Mouse (Mus musculus) olfactory bulb, adult 2 months (tissue): ENCODE data around the gene G3bp1.

Experiments
- CTCF ChIP-seq: fragments of 200-500 bp; IDR thresholded peaks from 2 replicates; pipeline ENCODE4 v1.5.1; 2012; ENCODE audit warnings: low read depth, mild to moderate bottlenecking, low read length, moderate library complexity; ENCODE audit not compliant: insufficient read depth
- POLR2A ChIP-seq: fragments of 200-500 bp; IDR thresholded peaks from 2 replicates; pipeline ENCODE4 v1.6.1; 2012; ENCODE audit warnings: mild to moderate bottlenecking, low read depth, low read length, moderate library complexity; ENCODE audit not compliant: insufficient read depth

DNA sequence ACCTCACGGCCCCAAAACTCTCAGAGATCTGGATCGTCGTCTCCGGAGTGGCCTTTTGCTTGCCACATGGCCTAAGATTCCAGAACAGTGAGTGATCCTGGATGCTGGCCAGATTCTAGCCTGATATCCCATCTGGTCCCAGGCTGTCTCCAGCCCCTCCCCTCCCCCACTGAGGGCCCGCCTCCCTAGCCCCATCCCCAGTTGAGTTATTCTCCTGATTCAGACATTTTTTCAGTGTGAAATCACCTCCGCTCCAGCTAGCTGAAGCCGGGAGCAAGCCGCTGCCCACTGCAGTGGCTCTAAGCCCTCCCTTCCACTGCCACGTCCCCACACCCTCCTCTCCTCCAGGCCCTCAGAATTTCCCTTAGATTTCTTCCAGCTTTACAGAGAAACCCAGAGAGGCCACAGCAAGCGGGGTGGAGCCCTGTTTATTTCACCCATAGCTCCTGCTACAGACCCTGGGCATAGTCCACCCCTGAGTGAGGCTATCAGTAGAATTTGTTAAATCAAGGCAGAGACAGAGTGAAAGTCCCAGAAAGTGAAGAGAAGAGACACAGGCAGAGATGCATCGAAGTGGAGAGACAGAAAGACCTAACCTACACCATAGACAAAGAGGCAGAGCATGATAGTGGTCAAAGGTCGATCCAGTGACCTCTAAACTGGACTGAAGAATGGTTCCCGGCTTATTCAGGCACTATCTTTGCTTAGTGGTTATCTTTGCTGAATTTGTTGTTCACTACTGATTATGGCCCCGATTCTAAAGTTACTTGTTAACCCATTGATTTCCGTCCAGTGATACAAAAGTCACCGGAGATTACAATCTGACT is 41.1 kb upstream of the G3bp1 start:
- TF ChIP-seq CTCF (no peak), POLR2A (no peak)
